Mouse (Mus musculus): ENCODE data around the gene Samd1. TPM values are rescaled to one million over a fixed set of nuclear protein-coding genes. Genes with fewer than 3 reads are reported as not detected.

The Samd1 gene
- 2.9 and 3.0 TPM in 2 replicates for polyA plus RNA-seq (2015; fragmentation: Nextera tagmentation; extraction: Ambion mirVana)

DNA sequence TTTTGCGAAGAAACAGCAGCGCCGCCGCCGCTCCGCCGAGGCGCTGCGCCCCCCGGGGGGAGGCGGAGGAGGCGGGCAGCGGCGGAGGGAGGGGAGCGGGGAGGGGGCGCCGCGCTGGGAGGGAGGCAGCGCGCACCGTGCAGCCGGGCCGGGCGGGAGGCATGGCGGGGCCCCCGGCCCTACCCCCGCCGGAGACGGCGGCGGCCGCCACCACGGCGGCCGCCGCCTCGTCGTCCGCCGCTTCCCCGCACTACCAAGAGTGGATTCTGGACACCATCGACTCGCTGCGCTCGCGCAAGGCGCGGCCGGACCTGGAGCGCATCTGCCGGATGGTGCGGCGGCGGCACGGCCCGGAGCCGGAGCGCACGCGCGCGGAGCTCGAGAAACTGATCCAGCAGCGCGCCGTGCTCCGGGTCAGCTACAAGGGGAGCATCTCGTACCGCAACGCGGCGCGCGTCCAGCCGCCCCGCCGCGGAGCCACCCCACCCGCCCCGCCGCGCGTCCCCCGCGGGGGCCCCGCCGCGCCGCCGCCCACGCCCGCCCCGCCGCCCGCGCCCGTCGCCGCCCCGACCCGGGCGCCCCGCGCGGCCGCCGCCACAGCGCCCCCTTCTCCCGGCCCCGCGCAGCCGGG is at the start of gene Samd1:
Gene Samd1, plus strand, starts transcription at position 162 of the 631 bp plus-strand sequence.

DNA sequence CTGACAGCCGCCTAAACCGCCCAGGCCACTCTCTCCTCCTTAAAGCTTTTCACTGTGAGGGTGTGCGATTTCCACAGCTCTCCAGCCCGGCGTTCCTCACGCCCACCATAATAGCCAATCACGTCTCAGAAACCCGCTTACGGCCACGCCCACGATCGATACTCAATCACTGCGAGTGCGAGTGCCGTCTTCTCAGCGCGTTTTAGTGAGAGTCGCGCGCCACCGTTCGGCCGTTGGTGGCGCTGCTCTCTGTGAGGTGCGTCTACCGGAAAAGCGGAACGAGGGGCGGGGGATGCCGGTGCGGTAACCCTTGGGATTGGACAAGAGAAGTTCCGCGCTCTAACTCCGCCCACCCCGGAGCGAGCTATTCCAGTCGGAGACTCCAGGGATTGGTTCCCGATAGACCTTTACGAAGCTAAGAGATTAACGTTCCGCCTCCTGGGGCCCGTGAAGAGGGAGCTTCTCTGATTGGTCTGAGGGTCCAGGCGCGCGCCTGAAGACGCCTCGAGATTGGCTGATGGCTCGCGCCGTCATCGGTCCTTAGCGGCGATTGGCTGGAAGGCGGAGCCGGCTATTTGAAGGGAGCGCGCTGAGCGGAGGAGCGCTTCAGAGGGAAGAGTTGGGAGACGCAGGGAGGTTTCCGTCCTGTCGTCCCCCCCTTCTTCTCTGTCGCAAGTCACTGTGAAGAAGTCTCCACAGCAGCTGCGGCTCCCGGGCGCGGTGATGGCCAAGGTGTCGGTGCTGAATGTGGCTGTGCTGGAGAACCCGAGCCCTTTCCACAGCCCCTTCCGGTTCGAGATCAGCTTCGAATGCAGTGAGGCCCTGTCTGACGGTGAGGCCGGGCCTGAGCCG is 42.1 kb upstream of the Samd1 start, which contains the start of the genes Gm10644 and Asf1b:
Gene Gm10644, minus strand, starts transcription at position 100 of the 852 bp plus-strand sequence.
Gene Asf1b, plus strand, starts transcription at position 402 of the 852 bp plus-strand sequence.

DNA sequence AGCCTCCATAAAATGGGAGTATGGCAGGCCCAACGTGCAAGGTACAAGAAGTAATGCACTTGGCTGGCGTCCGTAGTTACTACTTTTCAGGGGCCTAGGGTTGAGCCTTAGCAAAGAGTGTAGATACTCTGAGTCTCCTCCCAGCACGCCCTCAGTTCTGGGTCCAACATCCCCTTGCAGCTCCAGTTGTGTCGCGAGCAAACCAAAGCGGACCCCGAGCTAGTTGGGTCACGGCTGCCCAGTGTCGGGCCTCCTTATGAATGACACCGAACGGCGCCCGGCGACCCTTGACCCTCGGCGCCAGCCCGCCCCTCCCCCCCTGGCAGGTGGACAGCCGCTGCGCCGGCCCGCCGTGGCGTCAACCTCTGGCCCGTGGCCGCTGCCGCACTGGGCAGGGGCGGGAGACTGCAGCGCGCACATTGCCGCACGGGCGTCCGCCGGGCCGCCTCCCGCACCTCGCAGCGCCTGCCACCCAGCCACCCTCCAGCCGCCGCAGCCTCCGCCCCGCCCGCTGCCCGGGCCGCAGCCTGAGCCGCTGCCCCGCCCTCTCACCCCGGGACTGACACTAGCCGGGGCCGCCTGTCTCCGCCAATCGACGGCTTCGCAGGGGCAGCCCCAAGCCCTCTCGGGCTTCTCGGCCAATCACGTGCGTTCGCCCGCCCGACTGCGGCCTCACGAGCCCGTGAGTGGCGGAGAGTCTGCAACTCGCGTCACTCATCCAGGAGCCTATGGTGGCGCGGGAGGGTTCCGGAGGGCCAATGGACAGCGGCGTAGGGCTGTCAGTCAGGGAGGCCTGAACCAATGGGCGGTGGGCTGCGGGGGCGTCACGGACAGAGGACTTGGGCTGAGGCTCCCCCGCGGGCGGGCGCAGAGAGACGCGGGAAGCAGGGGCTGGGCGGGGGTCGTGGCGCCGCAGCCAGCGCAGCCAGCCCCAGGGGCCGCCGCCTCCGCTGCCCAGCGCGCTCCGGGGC is 25.0 kb upstream of the Samd1 start, which contains the start of gene Prkaca:
Gene Prkaca, plus strand, starts transcription at position 844 of the 971 bp plus-strand sequence.

DNA sequence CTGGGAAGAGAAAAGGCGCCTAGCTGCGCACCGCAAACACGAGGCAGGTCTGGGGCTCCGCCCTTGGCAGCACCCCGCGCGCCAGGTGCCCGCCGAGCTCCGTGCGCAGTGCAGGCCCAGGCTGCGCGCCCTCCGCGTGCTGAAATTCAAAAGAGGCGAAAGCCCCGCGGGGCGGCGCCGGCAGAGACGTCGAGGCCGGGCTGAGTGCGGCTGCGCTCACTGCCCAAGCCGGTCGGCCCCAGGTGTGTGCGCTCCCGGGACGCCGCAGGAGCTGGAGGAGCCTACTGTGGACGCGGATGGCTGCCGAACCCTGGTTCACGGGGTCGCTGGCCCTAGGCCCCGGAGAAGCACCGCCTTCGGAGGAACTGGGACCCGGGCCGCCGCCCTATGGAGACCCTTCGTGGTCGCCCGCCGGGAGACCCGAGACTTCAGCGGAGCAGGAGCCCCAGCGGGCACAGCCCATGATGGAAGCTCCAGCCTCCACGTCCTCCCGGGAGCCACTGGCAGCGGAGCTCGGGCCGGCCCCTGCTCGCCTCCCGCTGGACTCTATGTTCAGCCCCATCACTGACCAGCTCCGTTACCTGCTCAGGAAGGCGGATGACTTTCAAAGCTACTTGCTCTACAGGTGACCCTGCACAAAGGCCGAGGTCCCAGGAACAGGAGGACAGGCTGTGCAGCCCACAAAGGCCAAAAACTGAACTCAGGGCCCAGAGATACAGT is 4.0 kb downstream of the Samd1 start, which contains the start of gene 1700067K01Rik:
Gene 1700067K01Rik, plus strand, starts transcription at position 222 of the 720 bp plus-strand sequence.

DNA sequence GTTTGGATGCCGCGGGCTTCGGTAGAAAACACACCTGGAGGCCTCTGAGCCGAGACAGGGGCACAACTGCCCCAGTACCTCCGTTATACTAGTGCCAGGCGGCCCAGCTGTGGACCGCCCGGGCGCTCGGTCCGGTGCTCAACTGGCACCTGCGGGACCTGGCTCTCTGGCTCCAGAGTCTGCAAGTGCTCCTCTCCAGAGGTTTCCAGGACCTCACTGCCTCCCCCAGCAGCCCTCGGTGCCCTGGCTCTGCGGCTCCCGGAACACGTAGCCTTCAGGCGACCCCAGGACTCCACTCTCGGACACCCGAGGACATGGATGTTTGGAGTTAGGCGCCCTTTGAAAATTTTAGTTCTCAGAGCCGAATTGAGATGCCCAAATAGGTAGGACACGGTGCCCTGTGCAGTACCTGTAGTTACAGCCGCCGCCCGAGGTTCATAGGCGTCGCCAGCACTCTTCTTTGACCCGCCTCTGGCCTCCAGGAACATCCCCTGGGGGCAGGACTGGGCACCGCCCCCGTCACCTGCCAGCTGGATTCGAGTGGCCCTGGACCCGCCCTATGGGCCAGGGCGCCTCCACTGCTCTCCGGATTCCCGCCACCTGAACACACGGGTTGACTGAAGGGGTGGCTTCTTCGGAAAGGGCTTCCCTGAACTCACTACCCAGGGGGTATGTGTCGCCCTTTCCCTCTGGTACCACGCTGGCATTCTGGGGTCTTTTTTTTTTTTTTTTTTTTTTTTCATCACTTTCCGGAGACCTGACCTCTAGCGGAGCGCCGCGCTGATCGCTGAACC is 14.4 kb downstream of the Samd1 start, which contains the start of gene 2210011C24Rik:
Gene 2210011C24Rik, minus strand, starts transcription at position 467 of the 794 bp plus-strand sequence.

DNA sequence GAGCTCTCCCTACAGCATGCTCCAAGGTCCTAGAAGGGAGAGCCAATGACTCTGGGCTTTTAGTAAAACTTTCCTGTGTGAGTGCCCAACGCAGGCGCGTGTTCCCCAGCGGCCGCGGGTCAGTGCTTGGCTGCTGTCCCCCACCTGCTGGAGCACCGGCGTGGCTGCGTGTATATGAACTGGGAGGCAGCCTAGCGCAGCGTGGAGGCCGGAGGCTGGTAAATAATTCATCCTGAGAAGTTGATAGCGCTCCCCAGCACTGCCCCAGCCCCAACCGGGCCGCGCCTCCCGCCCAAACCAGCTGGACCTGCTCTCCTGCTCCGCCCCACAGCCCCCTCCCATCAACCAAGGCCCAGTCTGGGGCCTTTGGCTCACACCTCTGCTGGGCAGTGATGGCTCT is 23.6 kb downstream of the Samd1 start, which contains the start of gene Palm3:
Gene Palm3, plus strand, starts transcription at position 376 of the 400 bp plus-strand sequence.

DNA sequence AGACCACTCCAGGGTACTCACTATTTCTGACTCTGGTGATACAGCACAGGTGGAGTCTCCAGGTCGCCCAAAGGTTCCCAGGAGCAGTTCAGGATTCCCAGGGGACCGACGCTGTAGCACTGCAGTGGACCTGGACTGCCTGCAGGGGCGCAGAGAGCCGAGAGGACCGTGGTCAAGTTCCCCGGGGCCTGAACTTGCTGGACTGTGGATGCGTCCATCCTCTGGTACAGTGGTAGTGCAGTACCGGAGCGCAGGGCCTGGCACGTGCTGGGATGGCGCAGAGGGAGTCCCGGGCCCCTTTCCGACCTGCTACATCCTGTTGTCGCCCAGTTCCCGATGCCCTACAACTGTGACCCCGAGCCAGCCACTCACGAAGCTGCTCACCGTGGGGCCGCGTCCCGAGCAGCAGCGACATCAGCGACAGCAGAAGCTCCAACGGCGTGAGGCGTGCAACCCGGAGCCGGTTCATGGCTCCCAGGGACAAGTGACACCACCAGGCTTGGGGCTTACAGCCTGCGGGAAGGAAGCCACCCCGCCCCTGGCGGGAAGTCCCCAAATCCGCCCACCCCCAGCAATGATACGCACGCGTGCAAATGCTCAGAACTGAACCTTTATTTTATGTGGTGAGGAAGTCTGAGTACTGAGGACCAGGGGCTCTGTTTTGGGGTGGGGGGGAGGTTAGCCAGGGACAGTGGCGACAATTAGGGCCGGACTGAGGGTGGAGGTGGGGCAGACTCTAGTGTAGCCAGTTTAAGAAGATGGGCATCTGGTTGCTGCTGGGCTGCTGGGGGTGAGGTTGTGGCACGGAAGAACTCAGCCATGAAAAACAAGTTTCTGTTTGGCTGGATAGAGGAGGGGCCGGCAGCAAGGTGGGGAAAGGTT is 44.8 kb downstream of the Samd1 start, which contains the start of gene Il27ra:
Gene Il27ra, minus strand, starts transcription at position 524 of the 882 bp plus-strand sequence.

DNA sequence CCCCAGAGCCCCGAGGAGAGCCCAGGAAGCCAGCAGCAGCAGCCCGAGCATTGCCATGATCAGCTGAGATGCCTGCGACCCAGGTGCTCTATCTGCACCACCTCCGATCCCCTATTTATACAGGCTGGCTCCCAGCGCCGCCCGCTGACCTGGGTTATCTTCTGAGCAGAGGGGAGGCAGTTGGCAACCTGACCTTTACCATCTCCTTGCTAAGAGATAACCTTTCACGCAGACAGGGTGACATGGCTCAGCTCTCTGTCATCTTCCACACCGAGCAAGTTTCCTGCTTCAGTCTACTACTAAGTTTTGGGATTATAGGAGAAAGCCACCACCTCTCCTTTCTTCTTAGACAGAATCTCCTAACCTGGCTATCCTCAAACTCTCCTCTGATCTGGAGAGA is 47.4 kb downstream of the Samd1 start, which contains the start of gene Rln3:
Gene Rln3, minus strand, starts transcription at position 101 of the 400 bp plus-strand sequence.

MicroRNA genes within 50 kb of the gene (microRNA counts, 519-probe panel; counts per million panel counts)
- microRNA mmu-miR-1199 = 296 counts per million, percentile 58 among the panel's probes with 10 or more counts

Small RNA genes lying within 50 kb of the gene (microRNA-seq; reads per million reads assigned to microRNA genes)
- gene Mir1199 (0 to 0.21 reads per million in 2 experiments), gene Mir8111 (1.5 to 1.7 reads per million in 2 experiments)

Other genes starting within 250 kb of the Samd1 start
- gene Adgrl1, start 97.6 kb upstream of the Samd1 start, polyA plus RNA-seq (2015; fragmentation: Nextera tagmentation; extraction: Ambion mirVana) = 3.8 and 3.9 TPM in 2 replicates
- gene Gm10644, start 42.5 kb upstream of the Samd1 start, polyA plus RNA-seq (2015; fragmentation: Nextera tagmentation; extraction: Ambion mirVana) = 0.18 and 0.30 TPM in 2 replicates
- gene Asf1b, start 42.2 kb upstream of the Samd1 start, polyA plus RNA-seq (2015; fragmentation: Nextera tagmentation; extraction: Ambion mirVana) = 21.6 and 22.8 TPM in 2 replicates
- gene Prkaca, start 24.7 kb upstream of the Samd1 start, polyA plus RNA-seq (2015; fragmentation: Nextera tagmentation; extraction: Ambion mirVana) = 1,055 and 1,139 TPM in 2 replicates
- 0.83 and 0.86 TPM in 2 replicates for gene 1700067K01Rik, start 3.8 kb downstream of the Samd1 start, polyA plus RNA-seq (2015; fragmentation: Nextera tagmentation; extraction: Ambion mirVana)
- gene 2210011C24Rik, start 14.5 kb downstream of the Samd1 start, polyA plus RNA-seq (2015; fragmentation: Nextera tagmentation; extraction: Ambion mirVana) = 1.5 and 1.6 TPM in 2 replicates
- 3.7 and 3.8 TPM in 2 replicates for gene Palm3, start 23.8 kb downstream of the Samd1 start, polyA plus RNA-seq (2015; fragmentation: Nextera tagmentation; extraction: Ambion mirVana)
- 0.56 and 0.69 TPM in 2 replicates for gene Il27ra, start 44.9 kb downstream of the Samd1 start, polyA plus RNA-seq (2015; fragmentation: Nextera tagmentation; extraction: Ambion mirVana)
- gene Rln3, start 47.3 kb downstream of the Samd1 start, polyA plus RNA-seq (2015; fragmentation: Nextera tagmentation; extraction: Ambion mirVana) = not detected in 2 replicates
- 1.1 and 1.2 TPM in 2 replicates for gene Gm10643, start 67.5 kb downstream of the Samd1 start, polyA plus RNA-seq (2015; fragmentation: Nextera tagmentation; extraction: Ambion mirVana)
- 2.8 and 3.0 TPM in 2 replicates for gene Rfx1, start 69.2 kb downstream of the Samd1 start, polyA plus RNA-seq (2015; fragmentation: Nextera tagmentation; extraction: Ambion mirVana)
- gene Dcaf15, start 107.1 kb downstream of the Samd1 start, polyA plus RNA-seq (2015; fragmentation: Nextera tagmentation; extraction: Ambion mirVana) = 2.7 and 3.4 TPM in 2 replicates
- gene Podnl1, start 128.3 kb downstream of the Samd1 start, polyA plus RNA-seq (2015; fragmentation: Nextera tagmentation; extraction: Ambion mirVana) = 0.13 TPM in 1 of 2 replicates, not detected in the other
- 11.4 TPM in 2 replicates for gene Cc2d1a, start 150.3 kb downstream of the Samd1 start, polyA plus RNA-seq (2015; fragmentation: Nextera tagmentation; extraction: Ambion mirVana)
- 0.61 and 0.62 TPM in 2 replicates for gene 4930432K21Rik, start 150.4 kb downstream of the Samd1 start, polyA plus RNA-seq (2015; fragmentation: Nextera tagmentation; extraction: Ambion mirVana)
- gene Nanos3, start 187.5 kb downstream of the Samd1 start, polyA plus RNA-seq (2015; fragmentation: Nextera tagmentation; extraction: Ambion mirVana) = 1.6 and 3.2 TPM in 2 replicates
- 4.1 and 4.4 TPM in 2 replicates for gene Zswim4, start 239.4 kb downstream of the Samd1 start, polyA plus RNA-seq (2015; fragmentation: Nextera tagmentation; extraction: Ambion mirVana)

Data from skeletal muscle tissue, postnatal 0 days (tissue).